Comparison of ENCODE assay signal across 11 mouse cellular contexts in the genomic region with DNA sequence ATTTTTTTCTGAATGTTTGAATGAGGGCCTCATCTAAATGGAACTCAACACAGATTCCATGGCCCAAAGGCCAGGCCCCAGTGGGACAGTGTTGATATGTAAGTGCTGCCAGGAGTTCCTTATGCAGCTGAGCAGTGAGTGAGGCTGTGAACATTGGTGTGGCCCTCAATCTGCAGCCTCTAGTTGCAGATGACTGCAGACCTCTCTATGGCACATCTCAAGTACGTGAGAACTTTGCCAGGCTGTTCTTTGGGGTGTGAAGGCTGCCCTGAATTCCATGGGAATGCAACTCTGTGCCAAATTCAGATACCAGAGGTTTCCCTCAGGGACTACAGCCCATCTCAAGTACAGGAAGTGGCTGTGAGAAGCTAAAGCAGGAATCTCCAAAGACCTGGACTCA.
DNase-seq lines count a peak whose midpoint lies in the region; ATAC-seq and TF ChIP-seq lines count a peak whose summit lies in the region.
"Had no signal": no experiment of that assay in that cellular context is flagged by ENCODE, and none has a peak within 500 bp of the region (broad histone marks: within the 10 kb centered on the region; RNA-seq: fewer than 3 reads in every experiment).

No protein-coding gene starts in this region.

- no peak overlapping the region for H3K27ac ChIP-seq in kidney, embryonic 14.5 days (ENCODE audit: low read depth, low read length)
- H3K27ac ChIP-seq in heart, embryonic 11.5 days (ENCODE audit: low read depth, low read length), result 0 out of 2 replicates have a peak overlapping the region, but pooled peaks have one; percentile 12
- H3K27ac ChIP-seq in kidney, postnatal 0 days, result peak overlapping the region; percentile 20; the same call in 1 of the 2 replicates
- peak overlapping the region; percentile 40 for H3K27ac ChIP-seq in stomach, embryonic 15.5 days
- H3K27ac ChIP-seq in intestine, postnatal 0 days (ENCODE audit: low read depth, low read length), result no peak overlapping the region

- intact Hi-C loops in left cerebral cortex, postnatal 4 days (cut with DNase I), result no loop called here

- ATAC-seq in kidney, embryonic 14.5 days (ENCODE audit: low FRiP score, low TSS enrichment), result no peak
- ATAC-seq in heart, embryonic 11.5 days (replicated peaks; ENCODE audit: insufficient number of reproducible peaks, low FRiP score, low TSS enrichment), result no peak
- no peak for ATAC-seq in kidney, postnatal 0 days (replicated peaks; ENCODE audit: low FRiP score, low read depth)
- ATAC-seq in stomach, embryonic 15.5 days (ENCODE audit: insufficient read depth, low FRiP score, low read depth), result no peak
- no peak for ATAC-seq in intestine, postnatal 0 days

- WGBS in kidney, embryonic 14.5 days, result 58% methylated on average over 1 of the region's 1 CpGs
- WGBS in heart, embryonic 11.5 days (ENCODE audit: insufficient replicate concordance), result 39% methylated on average over 1 of the region's 1 CpGs
- 30% methylated on average over 1 of the region's 1 CpGs for WGBS in kidney, postnatal 0 days
- 57% methylated on average over 1 of the region's 1 CpGs for WGBS in stomach, embryonic 15.5 days
- WGBS in intestine, postnatal 0 days, result 76% methylated on average over 1 of the region's 1 CpGs

- H3K9me3 ChIP-seq in kidney, embryonic 14.5 days (ENCODE audit: control insufficient read depth, low read length), result no peaks in the 10 kb centered on the region
- no peaks in the 10 kb centered on the region for H3K9me3 ChIP-seq in heart, embryonic 11.5 days (replicated peaks; ENCODE audit: control insufficient read depth, low read length)
- no peaks in the 10 kb centered on the region for H3K9me3 ChIP-seq in kidney, postnatal 0 days (replicated peaks; ENCODE audit: low read length)
- no peaks in the 10 kb centered on the region for H3K9me3 ChIP-seq in stomach, embryonic 15.5 days
- no peaks in the 10 kb centered on the region for H3K9me3 ChIP-seq in intestine, postnatal 0 days (ENCODE audit: control insufficient read depth)

- H3K27me3 ChIP-seq in kidney, embryonic 14.5 days (ENCODE audit: control insufficient read depth, insufficient read depth, low read length), result no peaks in the 10 kb centered on the region
- H3K27me3 ChIP-seq in heart, embryonic 11.5 days (ENCODE audit: control insufficient read depth, insufficient read depth, low read length), result no peaks in the 10 kb centered on the region
- H3K27me3 ChIP-seq in kidney, postnatal 0 days (ENCODE audit: insufficient read depth, low read length), result no peaks in the 10 kb centered on the region
- H3K27me3 ChIP-seq in stomach, embryonic 15.5 days (replicated peaks), result no peaks in the 10 kb centered on the region
- H3K27me3 ChIP-seq in intestine, postnatal 0 days (replicated peaks; ENCODE audit: control insufficient read depth, insufficient read depth, low read length), result no peaks in the 10 kb centered on the region

- no peak for TF ChIP-seq CTCF in kidney, postnatal 0 days (IDR thresholded peaks at IDR 0.05; ENCODE audit: low read depth)
- TF ChIP-seq CTCF in intestine, postnatal 0 days (IDR thresholded peaks at IDR 0.05; ENCODE audit: low read depth), result no peak

- no peak overlapping the region for H3K4me2 ChIP-seq in kidney, embryonic 14.5 days (replicated peaks; ENCODE audit: low read depth, low read length)
- H3K4me2 ChIP-seq in heart, embryonic 11.5 days, result no peak overlapping the region
- H3K4me2 ChIP-seq in kidney, postnatal 0 days (ENCODE audit: low read length), result no peak overlapping the region
- H3K4me2 ChIP-seq in stomach, embryonic 15.5 days, result no peak overlapping the region
- no peak overlapping the region for H3K4me2 ChIP-seq in intestine, postnatal 0 days (replicated peaks; ENCODE audit: low read depth)

- no peak overlapping the region for H3K4me3 ChIP-seq in kidney, embryonic 14.5 days (ENCODE audit: low read length)
- no peak overlapping the region for H3K4me3 ChIP-seq in heart, embryonic 11.5 days (ENCODE audit: low read depth, low read length)
- no peak overlapping the region for H3K4me3 ChIP-seq in kidney, postnatal 0 days (replicated peaks; ENCODE audit: low read depth, low read length)
- H3K4me3 ChIP-seq in stomach, embryonic 15.5 days (replicated peaks), result no peak overlapping the region
- no peak overlapping the region for H3K4me3 ChIP-seq in intestine, postnatal 0 days (ENCODE audit: low read depth, low read length)

- H3K9ac ChIP-seq in kidney, embryonic 14.5 days (ENCODE audit: low read depth, low read length), result no peak overlapping the region
- H3K9ac ChIP-seq in heart, embryonic 11.5 days (ENCODE audit: low read depth, low read length), result no peak overlapping the region
- H3K9ac ChIP-seq in kidney, postnatal 0 days (ENCODE audit: low read depth, low read length), result no peak overlapping the region
- H3K9ac ChIP-seq in stomach, embryonic 15.5 days, result no peak overlapping the region
- no peak overlapping the region for H3K9ac ChIP-seq in intestine, postnatal 0 days (ENCODE audit: low read depth, low read length)

- peak; percentile 28 for DNase-seq in kidney, adult 11 months
- peak; percentile 48 for DNase-seq in kidney, postnatal 0 days (ENCODE audit: low spot score)
- no peak for DNase-seq in urinary bladder, postnatal 36 days (ENCODE audit: low spot score in 2 of 2)
- DNase-seq in left cerebral cortex, postnatal 4 days, result no peak
- DNase-seq: cerebellum, adult 11 months; liver; midbrain, embryonic 14.5 days had no signal

- H3K4me1 ChIP-seq in kidney, embryonic 14.5 days (ENCODE audit: control insufficient read depth, insufficient read depth, low read length), result no peaks in the 10 kb centered on the region
- peaks cover 22% of the 10 kb centered on the region for H3K4me1 ChIP-seq in heart, embryonic 11.5 days (ENCODE audit: control insufficient read depth, insufficient read depth, low read length)
- H3K4me1 ChIP-seq in kidney, postnatal 0 days (replicated peaks; ENCODE audit: insufficient read depth, low read length), result 0 out of 2 replicates have a peak, but pooled peaks cover 5% of the 10 kb centered on the region
- H3K4me1 ChIP-seq in stomach, embryonic 15.5 days, result 0 out of 2 replicates have a peak, but pooled peaks cover 4% of the 10 kb centered on the region
- H3K4me1 ChIP-seq in intestine, postnatal 0 days (replicated peaks; ENCODE audit: control insufficient read depth, insufficient read depth, low read length), result no peaks in the 10 kb centered on the region

- no peaks in the 10 kb centered on the region for H3K36me3 ChIP-seq in kidney, embryonic 14.5 days (ENCODE audit: control insufficient read depth, insufficient read depth, low read length)
- H3K36me3 ChIP-seq in heart, embryonic 11.5 days (ENCODE audit: control insufficient read depth, insufficient read depth, low read length), result no peaks in the 10 kb centered on the region
- no peaks in the 10 kb centered on the region for H3K36me3 ChIP-seq in kidney, postnatal 0 days (ENCODE audit: insufficient read depth, low read length)
- no peaks in the 10 kb centered on the region for H3K36me3 ChIP-seq in stomach, embryonic 15.5 days
- no peaks in the 10 kb centered on the region for H3K36me3 ChIP-seq in intestine, postnatal 0 days (ENCODE audit: control insufficient read depth, insufficient read depth)

Comparison
In these comparisons a context has a peak if more than half of its experiments do, and no peak if none do; other contexts are left out.
1. H3K27ac ChIP-seq: peak in heart, embryonic 11.5 days (single experiment), kidney, postnatal 0 days (single experiment) and stomach, embryonic 15.5 days (single experiment); none in kidney, embryonic 14.5 days (single experiment) and intestine, postnatal 0 days (single experiment).
2. DNase-seq: peak in kidney, adult 11 months (single experiment) and kidney, postnatal 0 days (single experiment); none in urinary bladder, postnatal 36 days (0 of 2) and left cerebral cortex, postnatal 4 days (single experiment).